Mouse (Mus musculus) CH12.LX (cell line): ENCODE data around the gene Nxpe5. TPM values are rescaled to one million over a fixed set of nuclear protein-coding genes. Genes with fewer than 3 reads are reported as not detected.

Source experiments
- DNase-seq: peaks from one replicate; pipeline ENCODE4 v3.0.0-alpha.2; 2013; ENCODE audit errors: extremely low read depth
- H3K27ac ChIP-seq: 2 replicates; pipeline ENCODE4 v1.5.1; 2012; ENCODE audit warnings: low read depth, mild to moderate bottlenecking, control low read depth, moderate library complexity; ENCODE audit not compliant: insufficient read depth
- H3K27me3 ChIP-seq: replicated peaks from 2 replicates; pipeline ENCODE3; 2012; ENCODE audit warnings: inconsistent platforms
- H3K36me3 ChIP-seq, 2 experiments: replicated peaks in 1 of 2; 2 replicates each; pipeline versions ENCODE3 to v1.6.1; 2012; ENCODE audit warnings: inconsistent platforms in 1 of 2, low read length in 1 of 2, mild to moderate bottlenecking in 1 of 2, mixed read lengths in 1 of 2, moderate library complexity in 1 of 2; ENCODE audit not compliant: control insufficient read depth in 1 of 2, insufficient read depth in 1 of 2
- H3K4me1 ChIP-seq, 2 experiments: 2 replicates each; pipeline ENCODE4 v1.6.1; 2012; ENCODE audit warnings: inconsistent platforms in 1 of 2, moderate library complexity in 1 of 2; ENCODE audit not compliant: insufficient read depth in 2 of 2, control insufficient read depth in 1 of 2
- H3K4me2 ChIP-seq: 2 replicates; pipeline ENCODE4 v1.6.1; 2012; ENCODE audit warnings: low read depth, mild to moderate bottlenecking, control low read depth; ENCODE audit not compliant: poor library complexity, insufficient read depth, severe bottlenecking
- H3K4me3 ChIP-seq, 3 experiments: fragments of 150-350 bp in 1 of 3; sonication (generic) in 1 of 3; replicated peaks in 1 of 3; 2 replicates each; pipeline versions ENCODE3 to v1.5.1; 2011 to 2012; ENCODE audit warnings: low read depth in 2 of 3, low read length in 2 of 3, mild to moderate bottlenecking in 2 of 3, moderate library complexity in 2 of 3, control low read depth in 1 of 3, improper control_type of control experiment in 1 of 3, inconsistent platforms in 1 of 3, mixed read lengths in 1 of 3; ENCODE audit not compliant: poor library complexity in 1 of 3
- H3K79me2 ChIP-seq: replicated peaks from 2 replicates; pipeline ENCODE4 v1.6.1; 2012; ENCODE audit warnings: mild to moderate bottlenecking, moderate library complexity; ENCODE audit not compliant: control insufficient read depth, poor library complexity, insufficient read depth, severe bottlenecking; ENCODE audit errors: extremely low read depth
- H3K9ac ChIP-seq: 2 replicates; pipeline ENCODE4 v1.6.1; 2012; ENCODE audit warnings: low read depth, mild to moderate bottlenecking, control low read depth, moderate library complexity; ENCODE audit not compliant: insufficient read depth
- H3K9me3 ChIP-seq: replicated peaks from 2 replicates; pipeline ENCODE3; 2012; ENCODE audit warnings: low read length, inconsistent platforms, mixed read lengths
- CHD1 ChIP-seq: IDR thresholded peaks from 2 replicates; pipeline ENCODE4 v1.6.1; 2012; ENCODE audit warnings: low read depth, low read length, improper control_type of control experiment, inconsistent platforms
- CTCF ChIP-seq, 2 experiments: IDR thresholded peaks in 1 of 2; conservative IDR thresholded peaks in 1 of 2; 2 replicates each; pipeline ENCODE4 v1.5.1; 2011 to 2012; ENCODE audit warnings: low read depth in 2 of 2, low read length in 2 of 2, improper control_type of control experiment in 1 of 2, inconsistent platforms in 1 of 2, mild to moderate bottlenecking in 1 of 2, moderate library complexity in 1 of 2
- ETS1 ChIP-seq: conservative IDR thresholded peaks from 2 replicates; pipeline ENCODE4 v1.6.1; 2012; ENCODE audit warnings: low read depth, mild to moderate bottlenecking, inconsistent platforms, low read length, improper control_type of control experiment, moderate library complexity
- HCFC1 ChIP-seq: IDR thresholded peaks from 2 replicates; pipeline ENCODE4 v1.6.1; 2012; ENCODE audit warnings: low read depth, mild to moderate bottlenecking, inconsistent platforms, low read length, improper control_type of control experiment
- JUN ChIP-seq: IDR thresholded peaks from 2 replicates; pipeline ENCODE4 v1.6.1; 2011; ENCODE audit warnings: low read depth, mild to moderate bottlenecking, low read length, improper control_type of control experiment, moderate library complexity; ENCODE audit not compliant: insufficient read depth
- JUND ChIP-seq: conservative IDR thresholded peaks from 2 replicates; pipeline ENCODE4 v1.6.1; 2011; ENCODE audit warnings: low read depth, low read length, improper control_type of control experiment
- MAFK ChIP-seq: IDR thresholded peaks from 2 replicates; pipeline ENCODE4 v1.6.1; 2011; ENCODE audit warnings: low read length, improper control_type of control experiment; ENCODE audit not compliant: insufficient replicate concordance
- MAZ ChIP-seq: IDR thresholded peaks from 2 replicates; pipeline ENCODE4 v1.6.1; 2012; ENCODE audit warnings: low read depth, mild to moderate bottlenecking, inconsistent platforms, low read length, improper control_type of control experiment, moderate library complexity
- MEF2A ChIP-seq: IDR thresholded peaks from 2 replicates; pipeline ENCODE4 v1.6.1; 2014; ENCODE audit warnings: low read depth, mild to moderate bottlenecking, inconsistent platforms, low read length, improper control_type of control experiment, borderline replicate concordance
- MXI1 ChIP-seq: IDR thresholded peaks from 2 replicates; pipeline ENCODE4 v1.6.1; 2011; ENCODE audit warnings: mild to moderate bottlenecking, low read depth, low read length, improper control_type of control experiment
- NELFE ChIP-seq: IDR thresholded peaks from 2 replicates; pipeline ENCODE4 v1.6.1; 2011; ENCODE audit warnings: low read depth, low read length, improper control_type of control experiment
- NRF1 ChIP-seq: IDR thresholded peaks from 2 replicates; pipeline ENCODE4 v1.6.1; 2014; ENCODE audit warnings: low read depth, mild to moderate bottlenecking, inconsistent platforms, low read length, improper control_type of control experiment, moderate library complexity
- PAX5 ChIP-seq: IDR thresholded peaks from 2 replicates; pipeline ENCODE4 v1.6.1; 2012; ENCODE audit warnings: low read length, inconsistent platforms, mixed read lengths
- POLR2A ChIP-seq: IDR thresholded peaks from 2 replicates; pipeline ENCODE4 v1.6.1; 2011; ENCODE audit warnings: low read depth, mild to moderate bottlenecking, improper control_type of control experiment, low read length
- POLR2AphosphoS2 ChIP-seq: IDR thresholded peaks from 2 replicates; pipeline ENCODE4 v1.6.1; 2011; ENCODE audit warnings: low read depth, low read length, improper control_type of control experiment
- SMC3 ChIP-seq: IDR thresholded peaks from 2 replicates; pipeline ENCODE4 v1.6.1; 2011; ENCODE audit warnings: low read depth, low read length, improper control_type of control experiment
- TCF12 ChIP-seq: IDR thresholded peaks from 2 replicates; pipeline ENCODE4 v1.6.1; 2014; ENCODE audit warnings: low read depth, mild to moderate bottlenecking, inconsistent platforms, low read length, improper control_type of control experiment
- USF1 ChIP-seq: IDR thresholded peaks from 2 replicates; pipeline ENCODE4 v1.6.1; 2014; ENCODE audit warnings: low read depth, mild to moderate bottlenecking, inconsistent platforms, low read length, improper control_type of control experiment
- ZNF384 ChIP-seq: IDR thresholded peaks from 2 replicates; pipeline ENCODE4 v1.6.1; 2012; ENCODE audit warnings: low read depth, low read length, improper control_type of control experiment, inconsistent platforms
- dilution Hi-C: fragments of 300-500 bp; cut with MboI; formaldehyde crosslinking; loops from 2 replicates; pipeline ENCODE4 v1.14.3; 2020; ENCODE audit warnings: low sequenced_read_pairs; ENCODE audit not compliant: extremely low pct_unique_long_range_greater_than_20kb, extremely low pct_ligation_motif_present
- in situ Hi-C: fragments of 300-500 bp; cut with MboI; formaldehyde crosslinking; loops from 3 replicates; pipeline ENCODE4 v1.14.3; 2019; ENCODE audit warnings: low sequenced_read_pairs, low pct_ligation_motif_present, low pct_unique_long_range_greater_than_20kb, mixed read lengths
- polyA plus RNA-seq: library from polyadenylated mRNA; unstranded; fragments of >175 nt; gene quantifications from 2 replicates; pipeline ENCODE4 v1.2.1, GENCODE M21; 2012; ENCODE audit warnings: low read depth; ENCODE audit not compliant: insufficient read length
- total RNA-seq, 2 experiments: library from RNA; depleted of rRNA; stranded (reverse); fragments of 300-350 nt in 1 of 2; fragments of >200 nt in 1 of 2; gene quantifications; 2 replicates each; pipeline ENCODE4 v1.2.3; 2012 to 2014

Gene Nxpe5
- total and polyA plus RNA-seq, 3 experiments, result not detected

DNA sequence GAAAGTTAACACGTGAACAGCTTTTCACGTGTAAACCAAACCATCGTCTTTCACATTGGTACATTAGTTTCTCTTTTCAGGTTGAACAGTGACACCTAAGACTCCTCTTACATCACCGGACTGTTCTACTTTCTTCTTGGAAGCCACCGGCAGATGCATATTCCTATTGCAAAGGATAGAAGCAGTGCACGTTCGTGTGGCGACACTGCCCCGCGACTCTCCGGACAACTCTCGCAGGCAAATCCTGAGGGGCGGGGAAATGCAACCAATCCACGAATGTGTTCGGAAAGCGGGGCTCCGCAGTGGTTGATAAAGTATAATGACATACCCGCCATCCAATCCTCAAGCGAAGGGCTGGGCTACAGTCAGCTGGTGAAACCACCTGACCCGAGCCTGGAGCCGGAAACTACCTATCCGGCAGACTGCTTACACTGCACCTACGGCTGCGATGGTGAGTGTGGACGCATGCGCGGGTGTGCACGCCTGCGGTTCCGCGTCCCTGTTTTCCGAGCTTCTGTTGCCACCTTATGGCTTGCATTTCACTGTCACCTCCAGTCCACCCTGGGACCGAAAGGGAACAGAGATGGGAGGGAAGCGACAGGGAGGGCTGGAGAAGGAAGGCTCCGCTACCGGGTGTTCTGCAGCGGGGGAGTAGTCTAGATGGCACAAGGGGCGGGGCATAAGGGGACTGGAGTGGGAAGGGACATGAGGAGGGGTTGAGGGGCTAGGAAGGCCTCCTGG is 29.8 kb downstream of the Nxpe5 start, which contains the start of gene Lamtor4 (continued):
- peak; percentile 95 for TF ChIP-seq NRF1
- no peak for TF ChIP-seq SMC3
- no peak for TF ChIP-seq JUN
- TF ChIP-seq MEF2A, result no peak; the same call in 1 of the 2 replicates
- TF ChIP-seq JUND, result no peak
- TF ChIP-seq PAX5, result no peak
- TF ChIP-seq MAFK, result peak; percentile 77
- peak; percentile 88 for TF ChIP-seq TCF12
- TF ChIP-seq HCFC1, result peak; percentile 78

GRCm38 (mm10) chr5:138256094-138256467 is 30.4 kb downstream of the Nxpe5 start:
- H3K9me3 ChIP-seq, result peaks cover 2% of the 10 kb centered on the region
- H3K4me3 ChIP-seq, result peak overlapping the region; percentile 64 to 88 (median 81)
- no peaks in the 10 kb centered on the region for H3K79me2 ChIP-seq
- TF ChIP-seq MXI1 (no peak), CTCF (conservative IDR thresholded peaks at IDR 0.05 in 1 of 2, IDR thresholded peaks at IDR 0.05 in 1 of 2; ENCODE audit: low read depth in 2 of 2, low read length in 2 of 2) (no peak), PAX5 (no peak), NELFE (no peak), MEF2A (no peak), POLR2A (no peak), MAZ (no peak), USF1 (no peak), CHD1 (no peak), SMC3 (no peak), JUND (no peak), POLR2AphosphoS2 (no peak), ETS1 (no peak), ZNF384 (no peak)
- H3K27me3 ChIP-seq, result no peaks in the 10 kb centered on the region
- H3K27ac ChIP-seq, result peak overlapping the region; percentile 12; the same call in 1 of the 2 replicates
- no peak for DNase-seq
- peaks cover 7 to 45% of the 10 kb centered on the region in 2 experiments; a peak in 3 of 4 replicates for H3K4me1 ChIP-seq
- dilution Hi-C loops, result no loop called here
- in situ Hi-C loops, result no loop called here
- peak overlapping the region; percentile 61 for H3K9ac ChIP-seq
- H3K36me3 ChIP-seq, result peaks cover 29 to 41% of the 10 kb centered on the region in 2 experiments
- peak overlapping the region; percentile 84 for H3K4me2 ChIP-seq
